Mouse (Mus musculus) cerebellum, adult 18-20 months (tissue): ENCODE results near the gene Agpat1.
A peak's percentile ranks its signal among the peaks of the same experiment; 100 is the strongest.

Experiments used
- DNase-seq, 2 experiments: peaks; one replicate each; pipeline ENCODE4 v3.0.0; 2021

Agpat1 gene

GRCm38 (mm10) chr17:34604061-34604508 is at the start of gene Agpat1:
Gene Agpat1 (plus strand): TSS chr17:34604262.
- peak; percentile 96 to 100 for DNase-seq

GRCm38 (mm10) chr17:34555483-34555882 is 48.6 kb upstream of the Agpat1 start:
- DNase-seq: peak; percentile 73 to 79

GRCm38 (mm10) chr17:34556406-34556805 is 47.7 kb upstream of the Agpat1 start:
- no peak for DNase-seq

- no peak for DNase-seq
These were observed 46.7 kb upstream of the Agpat1 start for GRCm38 (mm10) chr17:34557411-34557810.

GRCm38 (mm10) chr17:34559116-34559515 is 44.9 kb upstream of the Agpat1 start:
- no peak for DNase-seq

- DNase-seq: no peak
These were observed 44.2 kb upstream of the Agpat1 start for GRCm38 (mm10) chr17:34559895-34560294.

GRCm38 (mm10) chr17:34560438-34560837 is 43.6 kb upstream of the Agpat1 start:
- DNase-seq: no peak

- DNase-seq: no peak
These were observed 42.9 kb upstream of the Agpat1 start for GRCm38 (mm10) chr17:34561200-34561599.

GRCm38 (mm10) chr17:34562595-34562994 is 41.5 kb upstream of the Agpat1 start:
- no peak for DNase-seq

GRCm38 (mm10) chr17:34563354-34563753 is 40.7 kb upstream of the Agpat1 start:
- DNase-seq: no peak

GRCm38 (mm10) chr17:34564003-34564421 is 40.0 kb upstream of the Agpat1 start, which contains the start of gene Notch4:
Gene Notch4 (plus strand): TSS chr17:34564268.
- DNase-seq: no peak

GRCm38 (mm10) chr17:34564796-34565195 is 39.3 kb upstream of the Agpat1 start:
- no peak for DNase-seq

- no peak for DNase-seq
These were observed 36.8 kb upstream of the Agpat1 start for GRCm38 (mm10) chr17:34567311-34567710.

GRCm38 (mm10) chr17:34568421-34568820 is 35.6 kb upstream of the Agpat1 start:
- no peak for DNase-seq

- no peak for DNase-seq
These were observed 34.1 kb upstream of the Agpat1 start for GRCm38 (mm10) chr17:34569919-34570318.

GRCm38 (mm10) chr17:34571875-34572274 is 32.2 kb upstream of the Agpat1 start:
- DNase-seq: no peak

- no peak for DNase-seq
These were observed 31.7 kb upstream of the Agpat1 start for GRCm38 (mm10) chr17:34572361-34572760.

GRCm38 (mm10) chr17:34576577-34576976 is 27.5 kb upstream of the Agpat1 start:
- DNase-seq: no peak

GRCm38 (mm10) chr17:34578070-34578469 is 26.0 kb upstream of the Agpat1 start:
- no peak for DNase-seq

GRCm38 (mm10) chr17:34582528-34582927 is 21.5 kb upstream of the Agpat1 start:
- DNase-seq: no peak

GRCm38 (mm10) chr17:34583397-34583796 is 20.7 kb upstream of the Agpat1 start:
- DNase-seq: peak in 1 of 2 experiments; percentile 14

- no peak for DNase-seq
These were observed 20.2 kb upstream of the Agpat1 start for GRCm38 (mm10) chr17:34583819-34584218.

- peak in 1 of 2 experiments; percentile 23 for DNase-seq
These were observed 18.9 kb upstream of the Agpat1 start for GRCm38 (mm10) chr17:34585121-34585520.

- DNase-seq: peak; percentile 36 to 37
These were observed 17.9 kb upstream of the Agpat1 start for GRCm38 (mm10) chr17:34585877-34586771.
